Mouse (Mus musculus): ENCODE measurements at regions not wholly inside any gene's neighbourhood (a gene's known extent, or its start where the extent isn't known, plus 50 kb on each side); places are given as distances from the start of the nearest gene placed in this dataset.

DNA sequence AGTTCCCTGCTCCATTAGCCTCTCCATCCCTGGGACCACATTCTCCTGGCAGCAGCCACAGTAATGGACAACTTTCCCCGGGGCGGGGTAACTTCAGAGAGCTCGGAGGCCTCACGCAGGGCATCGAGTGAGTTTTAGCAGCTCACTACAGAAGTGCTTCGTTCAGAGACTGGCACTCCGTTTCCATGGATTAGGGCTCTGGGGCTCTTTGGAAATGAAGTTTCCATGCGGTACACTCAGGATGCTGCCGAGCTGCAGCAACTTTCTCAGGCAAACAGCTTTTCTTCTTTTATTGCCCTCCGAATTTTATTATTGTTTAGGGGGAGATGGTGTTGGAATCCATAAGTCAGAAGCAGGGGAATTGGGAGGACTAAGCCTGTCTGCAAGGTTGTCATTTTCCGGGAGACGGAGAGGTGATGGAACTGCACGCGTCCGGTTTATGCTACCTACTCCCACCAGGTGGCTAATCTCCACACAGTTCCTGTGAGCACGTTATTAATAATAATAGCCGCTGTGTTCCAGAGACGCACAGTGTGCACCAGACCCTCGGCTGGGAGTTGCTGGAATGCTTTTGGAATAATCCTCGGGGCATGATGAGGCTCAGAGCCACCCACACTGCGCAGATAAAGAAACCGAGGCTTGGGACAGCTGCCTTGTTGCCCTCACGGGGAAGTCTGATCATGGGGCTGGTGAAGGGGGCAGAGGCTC is 460.4 kb upstream of the 3110018I06Rik start:
- DNase-seq (ENCODE audit: low read depth) = no peak

GRCm38 (mm10) chr12:107028985-107029384 is 459.4 kb upstream of the 3110018I06Rik start:
- DNase-seq (ENCODE audit: low read depth) = no peak

- DNase-seq (ENCODE audit: low read depth) = no peak
These were observed 452.1 kb upstream of the 3110018I06Rik start for GRCm38 (mm10) chr12:107036357-107036756.

DNA sequence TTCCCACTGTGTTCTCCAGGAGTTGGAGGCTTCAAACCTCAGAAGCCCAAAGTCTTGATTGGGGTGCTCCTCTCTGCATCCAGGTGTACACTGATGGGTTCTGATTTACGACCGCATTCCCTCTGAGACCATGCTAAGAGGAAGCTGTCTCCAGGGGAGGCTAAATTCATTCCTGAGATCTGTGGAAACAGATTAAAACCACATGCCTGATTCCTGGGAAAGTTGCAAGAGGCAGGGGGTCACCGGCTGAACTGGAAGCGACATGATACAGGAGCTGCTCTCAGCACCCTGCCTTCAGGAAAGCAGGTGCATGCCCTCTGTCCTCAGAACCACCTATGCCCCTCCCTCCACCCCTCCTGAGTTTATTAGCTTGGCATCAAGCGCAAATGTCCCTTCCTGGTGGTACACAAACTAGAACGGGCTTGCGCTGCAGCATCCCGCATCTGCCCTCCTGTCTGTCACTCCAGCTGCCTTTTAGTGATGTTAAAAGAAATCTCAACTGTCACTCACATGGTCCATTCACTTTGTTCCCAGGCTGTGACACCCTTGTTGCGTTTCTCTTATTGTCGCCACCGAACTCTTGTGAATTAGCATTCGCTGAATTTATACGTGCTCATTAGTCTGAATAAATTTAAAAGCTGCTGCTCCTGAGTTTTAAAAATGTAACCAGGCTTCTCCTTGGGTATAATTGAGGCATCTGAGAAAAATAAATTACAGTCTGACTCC is 446.3 kb upstream of the 3110018I06Rik start:
- DNase-seq (ENCODE audit: low read depth) = no peak

DNA sequence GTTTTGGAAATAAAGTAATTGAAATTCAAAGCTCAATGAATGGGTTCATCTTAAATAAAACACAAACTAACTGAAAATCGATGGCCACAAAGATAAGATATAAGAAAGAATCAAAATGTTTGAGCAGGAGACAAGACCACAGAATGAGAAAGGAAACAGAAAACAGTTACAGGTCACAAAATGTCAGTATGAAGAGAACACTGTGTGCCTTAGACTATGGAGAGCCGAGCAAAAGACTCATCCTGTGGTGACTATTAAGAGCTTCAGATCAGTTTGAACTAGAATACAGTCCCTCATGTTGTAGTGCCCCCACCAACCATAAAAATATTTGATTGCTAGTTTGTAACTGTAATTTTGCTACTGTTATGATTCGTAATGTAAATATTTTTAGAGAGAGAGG is 441.9 kb upstream of the 3110018I06Rik start:
- no peak for DNase-seq (ENCODE audit: low read depth)

DNA sequence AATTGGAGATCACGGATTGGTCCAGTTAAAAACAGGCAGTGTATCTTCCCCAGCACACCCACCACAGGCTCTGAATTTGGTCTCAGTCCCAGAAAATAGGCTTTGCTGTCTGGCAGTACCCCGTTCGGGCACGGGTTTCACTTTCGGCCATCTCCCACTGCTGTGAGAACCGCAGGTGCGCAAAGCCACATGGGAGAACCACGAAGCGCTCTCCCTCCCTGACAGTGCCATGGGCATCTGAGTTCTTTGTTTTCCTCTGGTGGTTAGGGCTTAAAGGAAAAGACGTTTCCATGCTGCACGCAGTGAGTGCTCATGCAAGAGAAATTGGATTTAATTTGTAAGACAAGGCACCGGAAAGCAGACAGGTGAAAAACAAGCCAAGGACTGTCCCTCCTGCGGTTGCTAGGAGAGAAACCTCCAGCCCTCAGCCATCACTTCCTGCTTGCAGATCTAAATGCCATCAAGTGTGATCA is 441.3 kb upstream of the 3110018I06Rik start:
- DNase-seq (ENCODE audit: low read depth) = no peak

- DNase-seq (ENCODE audit: low read depth) = no peak
These were observed 437.4 kb upstream of the 3110018I06Rik start for GRCm38 (mm10) chr12:107050891-107051635.

DNA sequence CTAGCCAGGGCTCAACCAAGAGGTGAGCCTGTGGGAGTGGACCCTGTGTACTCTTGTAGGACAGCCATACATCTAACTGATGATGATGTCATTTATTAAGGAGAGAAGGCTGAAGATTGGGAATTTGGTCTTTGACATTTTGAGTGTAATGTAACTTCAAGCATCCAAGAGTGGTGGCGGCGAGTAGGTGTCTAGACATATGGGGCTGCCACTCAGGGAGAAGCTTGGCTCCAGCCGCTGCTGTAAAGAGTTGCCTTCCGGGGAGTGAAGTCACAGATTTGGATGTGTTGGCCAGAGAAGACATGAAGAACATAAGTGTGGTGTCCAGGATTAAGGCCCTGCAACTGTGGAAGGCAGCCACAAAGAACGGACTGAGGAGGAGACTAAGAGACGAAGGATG is 436.3 kb upstream of the 3110018I06Rik start:
- DNase-seq (ENCODE audit: low read depth) = no peak

GRCm38 (mm10) chr12:107056553-107056952 is 431.9 kb upstream of the 3110018I06Rik start:
- peak; percentile 34 for DNase-seq (ENCODE audit: low read depth)

DNA sequence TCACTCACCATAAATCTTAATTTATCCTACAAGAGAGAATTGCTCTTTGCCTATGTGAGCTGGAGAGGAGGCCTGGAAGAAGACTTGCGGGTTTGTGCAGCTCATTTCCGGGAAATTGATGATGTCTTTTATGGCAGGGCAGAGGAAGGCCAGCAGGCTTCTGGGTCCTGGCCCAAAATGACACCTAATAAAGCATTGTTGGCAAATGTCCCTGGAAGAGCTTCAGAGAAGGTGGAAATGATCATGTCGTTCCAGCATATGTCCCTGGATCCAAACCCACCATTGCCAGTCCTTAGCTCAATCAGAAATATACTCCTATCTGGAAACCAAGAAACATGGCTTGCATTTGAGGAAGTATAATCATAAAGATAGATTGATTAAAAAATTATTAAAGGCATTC is 427.9 kb upstream of the 3110018I06Rik start:
- DNase-seq (ENCODE audit: low read depth) = no peak

DNA sequence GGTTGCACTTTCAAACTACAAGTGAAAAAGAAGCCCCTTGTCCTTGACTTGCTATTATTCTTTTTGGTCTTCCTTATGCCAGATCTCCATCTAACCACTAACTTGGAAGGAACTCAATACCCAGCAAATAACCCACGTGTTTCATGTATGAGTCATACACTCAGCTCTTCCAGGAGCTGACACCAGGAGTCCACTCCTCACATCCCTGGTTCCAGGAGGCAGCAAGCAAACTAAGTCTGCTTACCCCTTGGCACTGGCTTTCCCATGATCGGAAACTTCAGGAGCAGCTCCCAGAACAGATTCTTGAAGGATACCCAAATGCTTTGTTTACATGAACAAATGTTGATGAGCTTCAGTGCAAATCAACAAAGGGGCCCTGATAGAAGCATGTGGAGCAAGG is 421.1 kb upstream of the 3110018I06Rik start:
- DNase-seq (ENCODE audit: low read depth) = peak; percentile 9

- DNase-seq (ENCODE audit: low read depth) = no peak
These were observed 405.9 kb upstream of the 3110018I06Rik start for GRCm38 (mm10) chr12:107082541-107082940.

GRCm38 (mm10) chr12:107085058-107085905 is 403.1 kb upstream of the 3110018I06Rik start:
- no peak for DNase-seq (ENCODE audit: low read depth)

- DNase-seq (ENCODE audit: low read depth) = peak; percentile 12
These were observed 402.4 kb upstream of the 3110018I06Rik start for GRCm38 (mm10) chr12:107085906-107086655.

- no peak for DNase-seq (ENCODE audit: low read depth)
These were observed 396.3 kb upstream of the 3110018I06Rik start for GRCm38 (mm10) chr12:107092151-107092550.

DNA sequence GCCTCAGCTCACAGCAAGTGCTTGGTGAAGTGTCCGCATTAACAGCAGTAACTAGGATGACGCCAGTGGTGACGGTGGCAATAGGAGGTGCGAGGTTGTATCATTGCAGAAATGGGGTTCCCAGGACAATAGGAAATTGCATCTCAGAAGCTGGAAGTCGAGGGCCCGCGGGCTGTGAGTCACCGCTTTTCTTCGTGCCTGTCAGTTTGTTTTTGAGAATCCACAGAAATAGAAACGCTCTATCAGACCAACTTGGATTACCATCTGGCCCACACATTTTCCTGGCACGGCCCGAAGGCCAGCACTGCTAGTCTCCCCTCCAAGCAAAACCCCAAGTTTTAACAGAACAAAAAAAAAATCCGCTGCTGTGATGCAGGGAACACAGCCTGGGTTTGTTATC is 395.1 kb upstream of the 3110018I06Rik start:
- no peak for DNase-seq (ENCODE audit: low read depth)

DNA sequence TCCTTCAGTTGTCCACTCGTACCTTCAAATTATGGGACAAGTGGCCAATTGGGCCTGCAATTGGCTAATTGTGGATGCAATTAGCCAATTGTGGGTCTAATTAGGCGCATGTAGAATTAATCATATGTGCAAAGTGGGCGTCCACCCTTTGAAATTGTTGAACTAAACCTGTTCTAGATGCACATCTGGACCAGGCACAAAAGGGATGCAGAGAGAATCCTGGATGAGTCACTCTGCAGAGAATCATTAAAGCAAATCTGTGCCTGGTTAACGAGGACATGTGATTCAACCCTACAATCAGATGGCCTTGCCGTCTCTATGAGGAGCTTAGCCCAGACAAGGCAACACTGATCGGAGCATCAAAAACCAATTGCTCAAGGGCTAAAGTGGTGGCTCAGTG is 393.0 kb upstream of the 3110018I06Rik start:
- DNase-seq (ENCODE audit: low read depth) = no peak

GRCm38 (mm10) chr12:107104570-107104969 is 383.9 kb upstream of the 3110018I06Rik start:
- no peak for DNase-seq (ENCODE audit: low read depth)

- no peak for DNase-seq (ENCODE audit: low read depth)
These were observed 383.4 kb upstream of the 3110018I06Rik start for GRCm38 (mm10) chr12:107105017-107105416.

GRCm38 (mm10) chr12:107111908-107112770 is 376.3 kb upstream of the 3110018I06Rik start:
- DNase-seq (ENCODE audit: low read depth) = no peak

Measured in NIH3T3 (cell line).